Mouse (Mus musculus): ENCODE data around the gene Clhc1.

- peak; percentile 41; the same call in 1 of the 2 replicates for TF ChIP-seq CTCF (conservative IDR thresholded peaks at IDR 0.05; ENCODE audit: insufficient read depth, insufficient read length, low read depth, low read length)
- TF ChIP-seq POLR2A (IDR thresholded peaks at IDR 0.05; ENCODE audit: low read depth, low read length): no peak
Observed at GRCm38 (mm10) chr11:29579610-29580009, 31.9 kb downstream of the Clhc1 start.
